ENCODE assay signal across 1 mouse cellular context in genomic region chr1:39478057-39478895, GRCm38 (mm10).
TF ChIP-seq lines count a peak whose summit lies in the region.

Tbc1d8 (minus strand) TSS chr1:39478755.

TF ChIP-seq in CH12.LX, 34 proteins besides CTCF, POLR2A, EP300 and RAD21 (continued from another document):
- TF ChIP-seq USF2 (conservative IDR thresholded peaks at IDR 0.05; ENCODE audit: low read depth, low read length) (no peak), USF1 (IDR thresholded peaks at IDR 0.05; ENCODE audit: low read depth, low read length) (no peak), UBTF (IDR thresholded peaks at IDR 0.05; ENCODE audit: low read depth, low read length) (peak; percentile 63; the same call in 1 of the 2 replicates)
